Mouse (Mus musculus): ENCODE data around the gene Fndc3b.

Gene Fndc3b

DNA sequence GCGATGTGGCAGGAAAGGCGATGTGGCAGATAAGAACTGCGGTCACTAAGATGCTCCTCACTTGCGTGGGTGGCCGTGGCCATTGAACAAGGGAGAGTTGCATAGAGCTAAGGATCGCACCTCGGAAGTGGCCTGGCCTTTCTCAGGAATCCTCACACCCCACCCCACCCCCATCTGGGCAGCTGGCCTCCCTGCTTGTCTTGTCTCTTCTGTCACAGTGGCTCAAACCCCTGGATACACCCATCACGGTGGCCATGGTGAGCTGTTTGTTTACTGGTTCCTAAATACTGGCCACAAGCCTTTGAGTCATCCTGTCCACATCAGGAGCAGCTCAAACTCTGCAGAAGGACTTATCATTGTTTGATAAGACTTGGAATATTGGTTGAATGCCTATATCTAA is 240.3 kb downstream of the Fndc3b start:
- DNase-seq (ENCODE audit: low read depth, low spot score), result no peak

GRCm38 (mm10) chr3:27469971-27470370 is 241.1 kb downstream of the Fndc3b start:
- no peak for DNase-seq (ENCODE audit: low read depth, low spot score)

GRCm38 (mm10) chr3:27467505-27468020 is 243.5 kb downstream of the Fndc3b start:
- DNase-seq (ENCODE audit: low read depth, low spot score), result no peak

- peak; percentile 48 for DNase-seq (ENCODE audit: low read depth, low spot score)
Measured at GRCm38 (mm10) chr3:27466297-27466901, 244.7 kb downstream of the Fndc3b start.

DNA sequence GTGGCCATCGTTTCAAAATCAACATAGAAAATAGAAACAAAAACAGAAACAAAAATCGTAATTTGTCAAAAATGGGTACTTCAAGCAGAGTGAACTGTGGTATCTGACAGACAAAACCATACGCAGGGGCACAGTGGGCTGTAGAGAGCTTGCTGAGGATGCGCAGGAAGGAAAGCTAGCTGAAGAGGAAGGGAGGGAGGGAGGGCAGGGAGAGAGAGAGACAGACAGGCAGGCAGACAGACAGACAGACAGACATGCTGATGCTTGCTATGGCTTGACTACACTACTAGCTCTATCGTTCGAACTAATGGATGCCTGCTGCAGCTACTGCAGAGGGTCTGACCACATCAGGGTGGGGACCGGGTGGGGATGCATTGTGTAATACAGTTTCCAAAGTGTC is 247.7 kb downstream of the Fndc3b start:
- DNase-seq (ENCODE audit: low read depth, low spot score), result peak; percentile 30

DNA sequence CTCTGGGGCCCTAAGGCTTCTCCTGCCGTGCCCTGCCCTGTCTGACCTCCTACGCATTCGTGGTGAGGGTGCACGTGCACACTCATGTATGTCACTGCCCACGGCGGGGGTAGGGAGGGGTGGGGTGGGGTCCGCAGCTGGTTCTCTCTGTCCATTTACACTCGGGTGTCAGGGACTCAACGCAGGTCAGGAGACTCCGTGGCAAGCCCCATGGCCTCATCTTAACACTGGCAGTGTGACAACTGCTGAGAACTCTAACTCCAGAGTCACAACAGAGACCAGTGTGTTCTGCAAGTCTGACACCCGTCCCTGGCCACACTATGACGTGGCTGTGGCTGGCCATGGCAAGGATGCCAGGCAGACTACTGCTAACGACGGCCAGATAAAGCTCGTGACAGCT is 248.2 kb downstream of the Fndc3b start:
- DNase-seq (ENCODE audit: low read depth, low spot score), result peak; percentile 26

- DNase-seq (ENCODE audit: low read depth, low spot score), result peak; percentile 37
Measured at GRCm38 (mm10) chr3:27462316-27462902, 248.7 kb downstream of the Fndc3b start.

DNA sequence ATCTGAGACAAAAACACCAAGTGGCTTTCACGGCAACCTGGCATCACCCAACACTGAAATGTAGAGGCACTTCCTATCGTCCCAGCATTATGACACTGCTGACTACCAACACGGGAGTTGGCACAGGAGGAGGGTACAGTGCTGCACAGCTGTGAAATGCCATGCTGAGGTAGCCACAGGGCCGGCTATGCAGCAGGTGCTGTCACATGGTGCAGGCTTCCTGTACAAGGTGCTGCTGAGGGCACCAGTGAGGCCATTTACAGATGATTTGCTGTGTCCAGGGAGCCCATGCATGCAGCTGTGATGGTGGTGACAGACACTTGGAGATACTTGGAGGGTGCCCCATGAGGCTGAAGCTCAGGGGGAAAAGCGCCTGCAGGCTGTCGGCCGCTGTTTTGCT is 249.2 kb downstream of the Fndc3b start:
- DNase-seq (ENCODE audit: low read depth, low spot score), result no peak

DNA sequence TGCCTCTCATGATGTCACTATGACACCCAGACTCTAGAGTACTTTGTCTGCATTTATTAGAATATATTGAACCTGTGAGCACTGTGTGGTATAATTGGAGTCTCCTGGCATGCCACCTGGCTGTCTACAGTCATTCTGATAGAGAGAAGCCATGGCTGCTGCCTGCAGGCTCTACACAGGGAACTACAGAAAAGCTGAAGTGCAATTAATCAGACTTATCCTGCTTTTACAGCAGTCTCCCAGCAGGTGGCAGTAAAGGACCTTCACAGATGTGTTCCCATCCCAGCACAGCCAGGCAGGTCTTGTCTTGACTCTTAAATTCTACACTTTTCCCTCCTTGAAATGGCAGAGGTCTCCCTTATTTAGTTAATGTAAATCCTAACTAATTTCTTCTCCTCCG is 250.1 kb downstream of the Fndc3b start:
- peak; percentile 77 for DNase-seq (ENCODE audit: low read depth, low spot score)

- DNase-seq (ENCODE audit: low read depth, low spot score), result peak; percentile 68
Measured at GRCm38 (mm10) chr3:27458416-27458815, 252.7 kb downstream of the Fndc3b start.

DNA sequence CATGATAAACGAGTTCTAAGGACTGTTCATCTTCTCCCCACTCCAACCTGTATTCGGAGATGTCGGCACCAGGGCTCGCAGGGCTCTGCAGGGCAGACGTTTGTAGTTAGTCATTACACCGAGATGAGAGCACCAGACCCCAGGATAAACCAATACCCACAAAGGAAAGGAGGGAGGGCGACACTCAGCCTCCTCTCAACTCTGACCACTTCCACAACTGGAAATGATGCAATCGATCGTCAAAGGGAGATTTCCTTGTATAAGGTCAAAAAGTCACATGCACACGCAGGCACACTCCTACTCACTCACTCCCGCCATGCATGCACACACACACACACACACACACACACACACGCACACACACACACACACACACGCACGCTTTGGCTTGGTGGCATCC is 254.6 kb downstream of the Fndc3b start:
- DNase-seq (ENCODE audit: low read depth, low spot score), result no peak

DNA sequence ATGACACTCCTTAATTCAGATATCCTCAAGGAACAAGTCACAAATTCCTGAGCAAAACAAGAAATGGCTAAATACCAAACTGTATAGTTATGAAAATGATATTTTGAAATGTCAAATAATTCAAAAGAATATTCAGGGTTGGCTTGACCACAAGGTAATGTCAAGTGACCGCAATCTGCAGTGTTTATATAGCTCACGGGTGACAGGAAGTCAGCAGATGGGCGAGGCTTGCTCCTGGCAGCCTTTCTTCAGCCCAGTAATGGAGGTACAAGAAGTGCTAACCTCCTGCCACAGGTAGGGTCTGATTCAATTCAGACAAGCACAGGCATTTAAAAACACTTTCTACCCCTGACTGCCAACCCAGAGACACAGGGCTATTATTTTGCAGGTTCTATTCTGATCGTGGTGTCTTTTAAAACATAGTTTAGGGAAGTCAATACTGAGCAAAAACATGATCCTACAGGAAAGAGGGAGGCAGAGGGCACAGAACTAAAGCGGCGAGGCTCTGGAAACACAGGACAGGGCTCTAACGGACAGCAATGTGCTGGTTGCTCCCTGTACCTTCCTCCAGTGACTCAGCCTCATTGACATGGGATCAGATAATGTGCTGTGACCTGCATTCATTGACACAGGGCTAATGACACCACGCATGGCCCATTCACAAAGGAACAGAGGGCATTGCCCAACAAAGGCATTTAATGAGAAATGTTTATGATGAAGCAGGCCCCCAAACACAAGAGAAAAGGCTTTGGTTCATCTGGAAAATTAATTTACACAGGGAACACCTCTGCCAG is 256.5 kb downstream of the Fndc3b start:
- no peak for DNase-seq (ENCODE audit: low read depth, low spot score)

GRCm38 (mm10) chr3:27453453-27454098 is 257.5 kb downstream of the Fndc3b start:
- DNase-seq (ENCODE audit: low read depth, low spot score), result no peak

DNA sequence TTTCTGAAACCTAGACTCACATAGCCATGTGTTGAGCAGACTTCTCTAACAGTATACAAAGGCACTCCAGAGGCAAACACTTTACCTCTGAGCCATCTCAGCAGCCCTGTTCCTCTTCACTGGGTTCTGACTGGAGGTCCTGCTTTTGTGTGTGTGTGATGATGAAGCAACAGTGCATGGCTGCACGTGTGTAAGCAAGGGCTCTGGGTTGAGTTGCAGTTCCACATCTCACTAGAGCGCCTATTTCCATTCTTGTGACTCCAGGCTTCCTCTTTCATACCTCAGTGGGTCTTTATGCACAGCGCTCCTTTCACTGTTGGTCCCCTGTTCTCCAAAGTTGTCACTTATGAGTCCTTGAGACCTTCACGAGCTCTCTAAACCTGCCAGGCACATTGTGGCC is 261.7 kb downstream of the Fndc3b start:
- no peak for DNase-seq (ENCODE audit: low read depth, low spot score)

- no peak for DNase-seq (ENCODE audit: low read depth, low spot score)
Measured at GRCm38 (mm10) chr3:27448367-27448766, 262.7 kb downstream of the Fndc3b start.

DNA sequence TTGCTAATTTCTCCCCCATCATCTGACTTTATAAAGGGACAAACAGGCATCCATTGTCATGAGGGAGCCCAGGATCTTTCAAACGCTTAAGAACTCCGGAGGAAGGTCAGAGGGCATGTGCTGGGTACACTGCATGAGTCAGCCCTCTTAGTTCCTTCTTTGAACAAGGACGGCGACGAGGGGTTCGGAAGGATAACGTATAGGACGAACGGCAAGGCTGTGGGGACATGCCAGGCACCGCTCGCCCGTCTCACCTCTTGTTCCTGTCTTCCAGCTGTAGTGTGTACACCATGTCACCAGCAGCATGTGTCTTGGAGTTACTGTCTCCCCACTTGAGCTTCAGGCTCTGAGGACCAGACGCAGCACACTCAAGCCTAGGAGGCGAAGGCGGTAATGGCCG is 271.4 kb downstream of the Fndc3b start:
- DNase-seq (ENCODE audit: low read depth, low spot score), result no peak

GRCm38 (mm10) chr3:27435096-27435620 is 275.9 kb downstream of the Fndc3b start:
- DNase-seq (ENCODE audit: low read depth, low spot score), result no peak

DNA sequence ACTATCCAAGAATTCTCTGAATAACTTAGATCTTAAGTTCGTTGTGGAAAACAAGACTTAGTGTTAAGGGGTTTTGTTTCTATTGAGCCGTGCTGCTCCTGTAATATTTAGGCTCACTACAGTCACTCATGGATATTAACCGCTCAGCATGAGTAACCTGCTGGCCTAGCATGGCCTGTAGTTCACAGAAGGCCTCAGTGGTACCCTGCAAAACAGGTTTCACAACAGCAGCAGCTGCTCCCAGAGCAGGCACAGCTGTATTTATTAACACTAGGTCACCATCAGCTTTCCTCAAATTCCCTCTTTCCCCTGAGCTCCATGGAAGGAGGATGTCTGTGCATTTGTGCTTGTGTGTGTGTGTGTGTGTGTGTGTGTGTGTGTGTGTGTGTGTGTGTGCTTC is 278.1 kb downstream of the Fndc3b start:
- DNase-seq (ENCODE audit: low read depth, low spot score), result no peak

GRCm38 (mm10) chr3:27430621-27431263 is 280.4 kb downstream of the Fndc3b start:
- no peak for DNase-seq (ENCODE audit: low read depth, low spot score)

DNA sequence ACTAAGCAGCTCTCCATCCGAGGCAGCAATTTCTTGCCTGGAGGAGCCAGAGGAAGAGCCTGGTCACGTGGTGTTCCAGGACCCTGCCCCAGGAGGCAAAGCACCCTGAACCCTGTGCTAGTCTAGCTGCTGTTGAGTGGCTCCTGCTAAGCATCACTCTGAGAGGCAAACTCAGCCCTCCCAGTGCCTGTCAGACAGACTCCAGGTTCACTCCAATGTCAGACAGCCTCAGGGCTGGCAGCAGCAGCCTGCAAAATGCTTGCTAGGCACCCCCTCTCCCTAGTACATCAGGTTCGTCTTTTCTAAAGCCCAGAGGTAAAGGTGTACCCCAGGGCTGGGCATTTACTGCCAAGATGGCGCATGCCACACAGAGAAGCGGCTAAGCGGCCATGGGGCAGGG is 283.7 kb downstream of the Fndc3b start:
- DNase-seq (ENCODE audit: low read depth, low spot score), result no peak

DNA sequence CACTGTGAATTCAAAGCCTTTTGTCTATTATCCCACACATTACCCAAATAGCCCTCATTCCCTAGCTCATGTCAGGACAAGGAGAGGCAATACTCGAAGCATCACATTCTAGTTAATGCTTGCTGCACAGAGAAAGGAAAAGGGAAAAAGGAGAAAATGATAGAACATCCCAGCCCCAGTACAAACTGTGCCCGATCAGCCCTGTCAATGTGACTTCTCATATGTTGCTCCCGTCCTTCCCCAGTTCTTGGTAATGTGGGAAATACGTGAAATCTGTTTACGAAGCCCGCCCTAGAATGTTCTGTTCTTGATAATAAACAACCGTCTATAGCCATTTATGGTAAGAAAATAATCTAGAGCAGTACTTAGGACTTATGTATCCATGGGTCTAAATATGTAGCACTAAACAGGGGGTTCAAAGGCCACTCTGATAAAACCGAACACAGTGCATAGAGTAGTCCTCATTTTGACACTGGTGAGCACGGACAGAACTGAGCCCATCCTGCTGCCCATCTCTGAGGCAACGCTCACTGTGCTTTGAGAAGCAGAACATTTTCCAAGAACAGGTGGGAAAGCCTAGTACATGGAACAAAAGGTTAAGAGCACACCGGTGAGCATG is 286.9 kb downstream of the Fndc3b start:
- DNase-seq (ENCODE audit: low read depth, low spot score), result no peak

All from CD4-positive helper T cell, adult 2 months (primary cell).